11 mouse cellular contexts compared by ENCODE assay signal in the genomic region with DNA sequence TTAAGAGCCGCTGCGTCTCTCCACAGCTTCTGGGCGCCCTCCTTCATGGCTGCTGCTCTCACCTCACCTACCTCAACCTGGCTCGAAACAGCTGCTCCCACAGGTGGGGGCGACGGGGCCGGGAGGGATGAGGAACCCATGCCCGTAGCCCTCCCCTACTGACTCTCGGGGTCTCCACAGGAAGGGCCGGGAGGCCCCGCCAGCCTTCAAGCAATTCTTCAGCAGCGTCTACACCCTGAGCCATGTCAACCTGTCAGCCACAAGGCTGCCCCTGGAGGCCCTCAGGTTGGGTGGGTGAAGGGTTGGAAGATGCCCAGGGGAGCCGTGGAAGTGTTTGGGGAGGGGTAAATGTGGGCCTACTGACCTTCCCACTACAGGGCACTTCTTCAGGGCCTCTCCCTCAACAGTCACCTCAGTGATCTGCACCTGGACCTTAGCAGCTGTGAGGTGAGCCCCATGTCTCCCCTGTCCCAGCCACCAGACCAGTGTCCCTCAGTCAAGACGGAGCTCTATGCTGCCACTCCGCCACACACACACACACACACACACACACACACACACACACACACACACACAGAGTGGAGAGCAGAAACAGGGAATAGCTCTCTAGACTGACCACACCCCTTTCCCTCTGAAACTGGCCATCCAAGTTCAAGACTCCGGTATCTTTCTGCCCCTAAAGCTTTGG. TPM values are rescaled to one million over a fixed set of nuclear protein-coding genes. Genes with fewer than 3 reads are reported as not detected.
DNase-seq lines count a peak whose midpoint lies in the region; ATAC-seq lines count a peak whose summit lies in the region.
"Had no signal": no experiment of that assay in that cellular context is flagged by ENCODE, and none has a peak within 500 bp of the region (broad histone marks: within the 10 kb centered on the region; RNA-seq: fewer than 3 reads in every experiment).

No protein-coding gene starts in this region.

- peak overlapping the region; percentile 43 for H3K4me2 ChIP-seq in heart, embryonic 15.5 days
- no peak overlapping the region for H3K4me2 ChIP-seq in liver, embryonic 13.5 days

- peaks cover 18% of the 10 kb centered on the region for H3K4me1 ChIP-seq in heart, embryonic 15.5 days (replicated peaks)
- peaks cover 17% of the 10 kb centered on the region for H3K4me1 ChIP-seq in liver, embryonic 13.5 days (replicated peaks)

- H3K36me3 ChIP-seq in heart, embryonic 15.5 days, result no peaks in the 10 kb centered on the region
- H3K36me3 ChIP-seq in liver, embryonic 13.5 days, result no peaks in the 10 kb centered on the region

- H3K27ac ChIP-seq in heart, embryonic 15.5 days, result peak overlapping the region; percentile 58
- H3K27ac ChIP-seq in liver, embryonic 13.5 days, result no peak overlapping the region

- H3K4me3 ChIP-seq in heart, embryonic 15.5 days, result no peak overlapping the region
- no peak overlapping the region for H3K4me3 ChIP-seq in liver, embryonic 13.5 days (replicated peaks)

- ATAC-seq in heart, embryonic 15.5 days (replicated peaks; ENCODE audit: insufficient number of reproducible peaks, insufficient read depth, low FRiP score, low read depth), result peak; percentile 21
- ATAC-seq in liver, embryonic 13.5 days (ENCODE audit: low read depth), result peak; percentile 14; the same call in 1 of the 2 replicates
- ATAC-seq in inflammation-experienced regulatory T-cells, adult 6 months, result no peak

- H3K9ac ChIP-seq in heart, embryonic 15.5 days, result 0 out of 2 replicates have a peak overlapping the region, but pooled peaks have one; percentile 10
- H3K9ac ChIP-seq in liver, embryonic 13.5 days, result no peak overlapping the region

- H3K9me3 ChIP-seq in heart, embryonic 15.5 days (replicated peaks), result no peaks in the 10 kb centered on the region
- H3K9me3 ChIP-seq in liver, embryonic 13.5 days (replicated peaks), result no peaks in the 10 kb centered on the region

- no peak for DNase-seq in heart, adult 8-10 months (ENCODE audit: low spot score)
- peak; percentile 17 for DNase-seq in thymus, postnatal 4 days
- no peak for DNase-seq in thymus, postnatal 14 days
- no peak for DNase-seq in liver, embryonic 13.5 days
- DNase-seq in urinary bladder, postnatal 36 days (ENCODE audit: low spot score in 2 of 2), result no peak
- no peak for DNase-seq in layer of hippocampus, adult 18-20 months (ENCODE audit: low spot score in 2 of 2)

- peaks cover 6% of the 10 kb centered on the region; the same call in 1 of the 2 replicates for H3K27me3 ChIP-seq in heart, embryonic 15.5 days
- no peaks in the 10 kb centered on the region; the same call in 1 of the 2 replicates for H3K27me3 ChIP-seq in liver, embryonic 13.5 days
- H3K27me3 ChIP-seq: CH12.LX had no signal

- 54% methylated on average over 16 of the region's 16 CpGs for WGBS in heart, embryonic 15.5 days
- WGBS in liver, embryonic 13.5 days (ENCODE audit: insufficient replicate concordance), result 68% methylated on average over 16 of the region's 16 CpGs

RNA-seq across cellular contexts. Expression of a gene that starts 6.5 kb away (rescaled TPM):
- polyA plus RNA-seq in heart, embryonic 15.5 days (2015; fragmentation: Nextera tagmentation; extraction: Ambion mirVana), result 1.1 and 1.8 TPM in 2 replicates
- 1 to 10 TPM; 2.4 to 3.6 (median 2.4) TPM for total RNA-seq in heart, adult 8-10 months (2022)
- 0.55 and 0.58 TPM in 2 replicates for polyA plus RNA-seq in liver, embryonic 13.5 days (2015; fragmentation: Nextera tagmentation; extraction: Ambion mirVana)
- polyA plus RNA-seq in inflammation-experienced regulatory T-cells, adult 6 months (2017; shearing (Covaris generic)), result not detected
- total RNA-seq in layer of hippocampus, adult 18-20 months (2021), result 10 to 100 TPM; 46.8 to 50.8 TPM
- polyA plus RNA-seq: activated CD4-positive, CD25-positive, alpha-beta regulatory T cell, adult 4 months had no signal

RNA-seq across cellular contexts. Expression of a gene that starts 13.3 kb away (rescaled TPM):
- 0.30 and 0.34 TPM in 2 replicates for polyA plus RNA-seq in heart, embryonic 15.5 days (2015; fragmentation: Nextera tagmentation; extraction: Ambion mirVana)
- total RNA-seq in heart, adult 8-10 months (2022), result under 1 TPM in 1 of 4 experiments, not detected in 3; 0.12 TPM
- polyA plus RNA-seq in liver, embryonic 13.5 days (2015; fragmentation: Nextera tagmentation; extraction: Ambion mirVana), result 0.09 TPM in 1 of 2 replicates, not detected in the other
- polyA plus RNA-seq in inflammation-experienced regulatory T-cells, adult 6 months (2017; shearing (Covaris generic)), result not detected
- total RNA-seq in layer of hippocampus, adult 18-20 months (2021), result 100 to 1,000 TPM; 653 to 657 TPM
- total RNA-seq: CH12.LX; megakaryocyte-erythroid progenitor cell, adult 5-6 weeks had no signal
- polyA plus RNA-seq: activated CD4-positive, CD25-positive, alpha-beta regulatory T cell, adult 4 months had no signal

RNA-seq across cellular contexts. Expression of a gene that starts 18.3 kb away (rescaled TPM):
- polyA plus RNA-seq in heart, embryonic 15.5 days (2015; fragmentation: Nextera tagmentation; extraction: Ambion mirVana), result 60.7 and 69.5 TPM in 2 replicates
- 100 to 1,000 TPM; 132 to 160 (median 146) TPM for total RNA-seq in heart, adult 8-10 months (2022)
- polyA plus RNA-seq in liver, embryonic 13.5 days (2015; fragmentation: Nextera tagmentation; extraction: Ambion mirVana), result 78.9 and 80.8 TPM in 2 replicates
- 10 to 100 TPM; 37.3 to 38.7 (median 37.4) TPM for polyA plus RNA-seq in inflammation-experienced regulatory T-cells, adult 6 months (2017; shearing (Covaris generic))
- 10 to 100 TPM; 20.2 to 22.1 TPM for total RNA-seq in layer of hippocampus, adult 18-20 months (2021)

RNA-seq across cellular contexts. Expression of a gene that starts 27.9 kb away (rescaled TPM):
- polyA plus RNA-seq in heart, embryonic 15.5 days (2015; fragmentation: Nextera tagmentation; extraction: Ambion mirVana), result not detected in 2 replicates
- not detected for total RNA-seq in heart, adult 8-10 months (2022)
- not detected in 2 replicates for polyA plus RNA-seq in liver, embryonic 13.5 days (2015; fragmentation: Nextera tagmentation; extraction: Ambion mirVana)
- polyA plus RNA-seq in inflammation-experienced regulatory T-cells, adult 6 months (2017; shearing (Covaris generic)), result under 1 TPM in 1 of 3 experiments, not detected in 2; 0.08 TPM
- total RNA-seq in layer of hippocampus, adult 18-20 months (2021), result 1 to 10 TPM; 1.7 to 2.2 TPM
- total RNA-seq: megakaryocyte-erythroid progenitor cell, adult 5-6 weeks had no signal

RNA-seq across cellular contexts. Expression of a gene that starts 43.2 kb away (rescaled TPM):
- polyA plus RNA-seq in heart, embryonic 15.5 days (2015; fragmentation: Nextera tagmentation; extraction: Ambion mirVana), result 34.2 and 42.5 TPM in 2 replicates
- 10 to 100 TPM in 2 of 4 experiments, 1 to 10 TPM in 2; 6.6 to 12.5 (median 9.3) TPM for total RNA-seq in heart, adult 8-10 months (2022)
- polyA plus RNA-seq in liver, embryonic 13.5 days (2015; fragmentation: Nextera tagmentation; extraction: Ambion mirVana), result 32.2 and 34.5 TPM in 2 replicates
- polyA plus RNA-seq in inflammation-experienced regulatory T-cells, adult 6 months (2017; shearing (Covaris generic)), result 10 to 100 TPM; 31.9 to 37.5 (median 35.9) TPM
- total RNA-seq in layer of hippocampus, adult 18-20 months (2021), result 10 to 100 TPM; 50.9 to 54.2 TPM
